Mouse (Mus musculus): ENCODE measurements at regions not wholly inside any gene's neighbourhood (a gene's known extent, or its start where the extent isn't known, plus 50 kb on each side); places are given as distances from the start of the nearest gene placed in this dataset.

DNA sequence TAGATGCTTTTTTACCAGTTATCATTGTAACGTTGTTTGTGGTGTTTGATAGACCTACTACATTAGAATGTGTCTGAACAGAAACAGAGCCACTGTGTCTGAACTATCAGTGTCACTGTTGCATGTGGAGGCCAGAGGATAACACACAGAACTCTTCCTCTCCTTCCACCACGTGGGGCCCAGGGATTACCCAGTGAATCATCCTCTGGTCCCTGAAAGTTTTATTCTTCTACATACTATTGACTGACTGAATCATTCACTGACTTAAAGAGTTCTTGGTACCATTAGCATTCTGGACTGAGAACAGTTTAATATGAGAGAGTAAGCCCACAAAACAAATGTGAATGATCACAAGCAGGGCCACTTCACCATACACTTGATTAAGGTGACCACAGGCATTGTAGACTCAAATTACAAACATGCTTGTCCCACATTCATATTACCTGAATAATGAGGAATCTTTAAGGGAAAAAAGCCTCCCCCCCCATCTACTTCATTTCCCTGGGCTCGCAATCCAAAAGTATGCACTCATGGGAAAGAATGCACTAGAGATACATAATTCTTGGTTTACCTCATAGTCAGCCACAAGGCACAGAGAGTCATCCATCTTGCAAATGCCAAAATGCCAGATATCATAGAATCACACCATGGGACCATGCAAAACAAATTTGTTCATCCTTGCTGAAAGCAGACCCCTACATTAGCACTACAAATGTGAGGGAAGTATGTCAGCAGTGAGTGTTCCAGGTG, 68.1 kb upstream of the Tnfsf11 start:
- peak; percentile 67 for DNase-seq (ENCODE audit: inconsistent ontology term)

DNA sequence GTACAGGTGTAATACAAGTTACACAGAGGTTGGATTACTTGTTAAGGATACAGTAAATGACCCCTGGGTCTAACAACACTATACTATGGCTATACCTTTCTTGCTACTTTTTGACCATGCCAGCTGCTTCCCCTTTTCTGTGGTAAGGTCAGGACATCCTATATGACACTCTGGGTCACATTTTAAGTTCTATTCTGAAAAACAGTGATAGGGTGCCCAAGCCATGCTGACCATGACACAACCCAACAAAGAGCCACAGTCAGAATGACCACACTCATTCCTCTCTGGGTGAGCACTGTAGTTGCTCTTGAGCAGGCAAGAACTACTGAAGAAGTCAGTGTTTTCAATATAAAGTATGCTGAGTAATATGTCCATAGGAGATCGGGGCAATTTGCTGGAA, 64.3 kb upstream of the Tnfsf11 start:
- DNase-seq (ENCODE audit: inconsistent ontology term) = no peak

DNA sequence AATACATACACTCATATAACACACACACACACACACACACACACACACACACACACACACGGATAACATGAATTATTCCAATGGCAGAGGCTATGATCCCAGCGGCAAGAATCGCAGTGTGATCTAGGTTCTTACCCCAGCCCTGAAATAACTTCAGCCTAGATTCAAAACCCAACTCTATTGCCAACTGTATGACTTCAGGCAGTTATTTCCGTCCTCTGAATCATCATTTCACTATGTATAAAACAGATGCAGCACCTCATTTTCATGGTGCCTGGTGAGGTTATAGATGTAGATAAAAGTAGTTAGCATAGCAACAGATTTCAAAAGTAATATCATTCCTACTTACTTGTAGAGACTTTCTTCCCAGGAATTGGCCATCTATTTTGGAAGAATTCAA, 61.0 kb upstream of the Tnfsf11 start:
- no peak for DNase-seq (ENCODE audit: inconsistent ontology term)

DNA sequence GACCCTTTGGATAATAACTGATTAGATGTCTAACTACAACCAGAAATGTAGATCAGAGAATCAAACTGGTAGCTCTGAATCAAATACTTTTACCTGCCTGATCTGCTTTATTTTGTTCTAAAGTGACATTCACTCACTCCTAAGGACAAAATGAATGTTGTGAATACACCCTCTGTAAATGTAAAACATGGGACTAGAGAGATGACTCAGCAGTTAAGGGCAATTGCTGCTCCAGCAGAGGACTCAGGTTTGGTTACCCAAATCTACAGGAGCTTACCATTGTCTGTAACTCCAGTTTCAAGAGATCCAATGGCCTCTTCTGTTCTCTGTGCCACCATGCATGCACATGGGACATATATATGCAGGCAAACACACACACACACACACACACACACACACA, 57.0 kb upstream of the Tnfsf11 start:
- no peak for DNase-seq (ENCODE audit: inconsistent ontology term)

DNA sequence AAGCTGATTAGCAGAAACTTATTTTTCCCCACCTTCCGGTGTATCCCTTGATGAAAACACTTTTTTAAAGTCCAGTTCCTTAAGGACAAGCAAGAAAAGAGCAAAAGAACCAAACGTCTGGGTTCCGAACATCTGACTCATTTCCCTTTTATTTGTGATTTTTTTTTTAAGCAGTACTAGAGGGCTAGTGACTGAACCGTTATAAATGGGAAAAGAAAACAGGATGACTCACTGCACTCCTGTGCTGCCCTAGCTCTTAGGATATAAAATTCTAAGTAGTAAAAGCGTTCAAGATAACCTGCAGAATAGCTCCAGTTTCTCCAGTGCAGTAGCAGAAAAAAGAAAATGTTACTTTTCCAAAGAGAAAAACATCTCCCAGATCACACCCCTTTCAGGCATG, 55.3 kb upstream of the Tnfsf11 start:
- peak; percentile 70 for DNase-seq (ENCODE audit: inconsistent ontology term)

Data from Muller cell, postnatal 12 days (primary cell).